Mouse (Mus musculus) urinary bladder, adult 18-20 months (tissue): ENCODE measurements around the gene Prex1.

Source experiments
- DNase-seq, 2 experiments: peaks; one replicate each; pipeline ENCODE4 v3.0.0; 2022; ENCODE audit warnings: low spot score in 2 of 2, mixed read lengths in 2 of 2

The Prex1 gene

GRCm38 (mm10) chr2:166636867-166637672, 76.6 kb downstream of the Prex1 start:
- DNase-seq: no peak

- DNase-seq: no peak
Observed at GRCm38 (mm10) chr2:166635521-166635920, 78.1 kb downstream of the Prex1 start.

- DNase-seq: no peak
Observed at GRCm38 (mm10) chr2:166632571-166633361, 80.9 kb downstream of the Prex1 start.

- no peak for DNase-seq
Observed at GRCm38 (mm10) chr2:166631621-166632171, 81.9 kb downstream of the Prex1 start.

- DNase-seq: no peak
Observed at GRCm38 (mm10) chr2:166631189-166631588, 82.4 kb downstream of the Prex1 start.

- no peak for DNase-seq
Observed at GRCm38 (mm10) chr2:166629941-166630674, 83.5 kb downstream of the Prex1 start.

- no peak for DNase-seq
Observed at GRCm38 (mm10) chr2:166627578-166627977, 86.1 kb downstream of the Prex1 start.

GRCm38 (mm10) chr2:166625219-166625618, 88.4 kb downstream of the Prex1 start:
- DNase-seq: no peak

GRCm38 (mm10) chr2:166623081-166623567, 90.5 kb downstream of the Prex1 start:
- no peak for DNase-seq

GRCm38 (mm10) chr2:166622590-166622989, 91.0 kb downstream of the Prex1 start:
- DNase-seq: no peak

- no peak for DNase-seq
Observed at GRCm38 (mm10) chr2:166622079-166622478, 91.6 kb downstream of the Prex1 start.

- no peak for DNase-seq
Observed at GRCm38 (mm10) chr2:166620529-166621466, 92.8 kb downstream of the Prex1 start.

GRCm38 (mm10) chr2:166619906-166620490, 93.6 kb downstream of the Prex1 start:
- DNase-seq: no peak

GRCm38 (mm10) chr2:166619270-166619669, 94.4 kb downstream of the Prex1 start:
- no peak for DNase-seq

GRCm38 (mm10) chr2:166617706-166618105, 95.9 kb downstream of the Prex1 start:
- DNase-seq: no peak

- no peak for DNase-seq
Observed at GRCm38 (mm10) chr2:166615338-166616075, 98.1 kb downstream of the Prex1 start.

- no peak for DNase-seq
Observed at GRCm38 (mm10) chr2:166610271-166610670, 103.4 kb downstream of the Prex1 start.

GRCm38 (mm10) chr2:166608509-166608908, 105.1 kb downstream of the Prex1 start:
- DNase-seq: no peak

- no peak for DNase-seq
Observed at GRCm38 (mm10) chr2:166606481-166607245, 107.0 kb downstream of the Prex1 start.
